Mouse (Mus musculus) ES-Bruce4 (cell line): ENCODE data around the gene Sirpa. TPM values are rescaled to one million over a fixed set of nuclear protein-coding genes. Genes with fewer than 3 reads are reported as not detected.

Experiments
- H3K27ac ChIP-seq: 2 replicates; pipeline ENCODE4 v1.5.1; 2012; ENCODE audit warnings: low read length, inconsistent platforms; ENCODE audit not compliant: insufficient read depth
- H3K27me3 ChIP-seq: 2 replicates; pipeline ENCODE4 v1.6.1; 2012; ENCODE audit warnings: mild to moderate bottlenecking, low read length, inconsistent platforms; ENCODE audit not compliant: control insufficient read depth, poor library complexity, insufficient read depth, severe bottlenecking
- H3K36me3 ChIP-seq: 2 replicates; pipeline ENCODE4 v1.6.1; 2012; ENCODE audit warnings: inconsistent platforms, mild to moderate bottlenecking, low read length, moderate library complexity; ENCODE audit not compliant: control insufficient read depth, poor library complexity, insufficient read depth, severe bottlenecking
- H3K4me1 ChIP-seq: one replicate; pipeline ENCODE4 v1.8.1; 2011; ENCODE audit warnings: low read length; ENCODE audit not compliant: control insufficient read depth, insufficient read depth
- H3K4me3 ChIP-seq: 2 replicates; pipeline ENCODE4 v1.5.1; 2011; ENCODE audit warnings: low read depth, mild to moderate bottlenecking, low read length
- H3K9ac ChIP-seq: 2 replicates; pipeline ENCODE4 v1.6.1; 2012; ENCODE audit warnings: low read depth, mild to moderate bottlenecking, inconsistent platforms; ENCODE audit not compliant: poor library complexity, severe bottlenecking
- H3K9me3 ChIP-seq: replicated peaks from 2 replicates; pipeline ENCODE4 v1.6.1; 2012; ENCODE audit warnings: mild to moderate bottlenecking, low read length, inconsistent platforms; ENCODE audit not compliant: control insufficient read depth, poor library complexity, insufficient read depth, severe bottlenecking
- CTCF ChIP-seq: IDR thresholded peaks from one replicate; pipeline ENCODE4 v1.8.1; 2011; ENCODE audit warnings: low read depth, low read length
- EP300 ChIP-seq: IDR thresholded peaks from 2 replicates; pipeline ENCODE4 v1.6.1; 2011; ENCODE audit warnings: low read depth, low read length; ENCODE audit not compliant: insufficient read depth
- POLR2A ChIP-seq: IDR thresholded peaks from one replicate; pipeline ENCODE4 v1.8.1; 2011; ENCODE audit warnings: low read length; ENCODE audit not compliant: insufficient read depth
- polyA plus RNA-seq: library from polyadenylated mRNA; stranded (reverse); fragments of >200 nt; gene quantifications from 2 replicates; pipeline ENCODE4 v1.2.4, GENCODE M21; 2011; ENCODE audit warnings: low read depth; ENCODE audit not compliant: missing spikeins, insufficient read depth, insufficient read length

Sirpa gene
- polyA plus RNA-seq, 1 experiment = 8.5 TPM

GRCm38 (mm10) chr2:129626621-129627061 lies 34.0 kb downstream of the Sirpa start:
- Histone ChIP-seq H3K4me3 (no peak overlapping the region), H3K9ac (no peak overlapping the region), H3K4me1 (no peaks in the 10 kb centered on the region), H3K27ac (no peak overlapping the region), H3K27me3 (no peaks in the 10 kb centered on the region), H3K36me3 (no peaks in the 10 kb centered on the region), H3K9me3 (no peaks in the 10 kb centered on the region)
- TF ChIP-seq POLR2A = no peak
- TF ChIP-seq CTCF = no peak
- no peak for TF ChIP-seq EP300

DNA sequence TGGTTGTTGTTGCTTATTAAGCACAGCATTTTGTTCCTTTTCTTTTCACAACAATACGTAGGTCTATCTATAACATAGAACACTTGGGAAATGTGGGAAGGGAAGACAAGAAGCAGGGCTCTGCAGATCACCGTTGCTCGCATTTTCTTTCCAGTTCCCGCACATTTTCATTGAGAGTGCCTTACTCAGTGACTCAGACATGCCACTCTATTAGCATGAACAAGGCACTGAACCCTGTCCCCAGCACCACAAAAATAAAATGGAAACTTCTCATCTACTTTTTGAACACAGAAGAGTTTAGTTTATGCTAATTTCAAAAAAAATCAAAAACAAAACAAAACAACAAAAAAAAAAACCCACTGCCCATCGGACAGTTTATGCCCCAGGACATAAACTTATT lies 34.5 kb downstream of the Sirpa start:
- Histone ChIP-seq H3K27me3 (no peaks in the 10 kb centered on the region), H3K4me1 (no peaks in the 10 kb centered on the region), H3K36me3 (no peaks in the 10 kb centered on the region), H3K9ac (no peak overlapping the region), H3K4me3 (no peak overlapping the region), H3K27ac (no peak overlapping the region), H3K9me3 (no peaks in the 10 kb centered on the region)
- TF ChIP-seq POLR2A (no peak), EP300 (no peak), CTCF (no peak)

DNA sequence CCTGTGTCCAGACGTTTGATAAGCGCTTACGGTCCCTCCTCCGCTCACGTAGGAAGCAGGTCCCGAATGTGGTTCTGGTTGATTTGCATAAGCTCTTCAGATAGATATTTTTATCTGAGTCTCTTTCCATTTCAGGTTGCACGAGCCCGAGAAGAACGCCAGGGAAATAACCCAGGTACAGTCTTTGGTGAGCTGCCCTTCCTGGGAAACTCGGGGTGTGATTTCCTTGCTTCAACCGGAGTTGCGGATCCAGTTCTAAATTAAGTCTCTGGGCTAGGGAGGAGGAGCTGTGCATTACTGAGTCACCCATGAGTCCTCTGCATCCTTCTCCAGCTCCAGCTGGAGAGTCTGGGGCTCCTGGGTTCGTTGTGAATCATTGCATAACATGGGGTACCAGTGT lies 35.2 kb downstream of the Sirpa start:
- H3K4me1 ChIP-seq = no peaks in the 10 kb centered on the region
- H3K9me3 ChIP-seq = no peaks in the 10 kb centered on the region
- no peak overlapping the region for H3K27ac ChIP-seq
- no peaks in the 10 kb centered on the region for H3K27me3 ChIP-seq
- no peak overlapping the region for H3K9ac ChIP-seq
- TF ChIP-seq POLR2A = no peak
- no peak overlapping the region for H3K4me3 ChIP-seq
- H3K36me3 ChIP-seq = no peaks in the 10 kb centered on the region

GRCm38 (mm10) chr2:129628456-129629185 lies 36.0 kb downstream of the Sirpa start:
- Histone ChIP-seq H3K27me3 (no peaks in the 10 kb centered on the region), H3K4me1 (no peaks in the 10 kb centered on the region), H3K27ac (no peak overlapping the region), H3K9me3 (no peaks in the 10 kb centered on the region), H3K4me3 (no peak overlapping the region), H3K9ac (no peak overlapping the region), H3K36me3 (no peaks in the 10 kb centered on the region)
- TF ChIP-seq CTCF (no peak), POLR2A (no peak), EP300 (no peak)

DNA sequence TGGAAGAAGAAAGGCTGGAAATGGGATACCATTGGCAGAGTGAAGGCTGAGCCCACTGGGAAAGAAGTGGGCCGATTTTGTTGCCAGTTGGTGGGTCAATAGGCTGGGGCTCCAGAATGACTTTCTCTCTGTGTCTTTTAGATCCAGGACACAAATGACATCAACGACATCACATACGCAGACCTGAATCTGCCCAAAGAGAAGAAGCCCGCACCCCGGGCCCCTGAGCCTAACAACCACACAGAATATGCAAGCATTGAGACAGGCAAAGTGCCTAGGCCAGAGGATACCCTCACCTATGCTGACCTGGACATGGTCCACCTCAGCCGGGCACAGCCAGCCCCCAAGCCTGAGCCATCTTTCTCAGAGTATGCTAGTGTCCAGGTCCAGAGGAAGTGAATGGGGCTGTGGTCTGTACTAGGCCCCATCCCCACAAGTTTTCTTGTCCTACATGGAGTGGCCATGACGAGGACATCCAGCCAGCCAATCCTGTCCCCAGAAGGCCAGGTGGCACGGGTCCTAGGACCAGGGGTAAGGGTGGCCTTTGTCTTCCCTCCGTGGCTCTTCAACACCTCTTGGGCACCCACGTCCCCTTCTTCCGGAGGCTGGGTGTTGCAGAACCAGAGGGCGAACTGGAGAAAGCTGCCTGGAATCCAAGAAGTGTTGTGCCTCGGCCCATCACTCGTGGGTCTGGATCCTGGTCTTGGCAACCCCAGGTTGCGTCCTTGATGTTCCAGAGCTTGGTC lies 37.3 kb downstream of the Sirpa start:
- no peak overlapping the region for H3K27ac ChIP-seq

GRCm38 (mm10) chr2:129630532-129630886 lies 37.9 kb downstream of the Sirpa start:
- Histone ChIP-seq H3K27ac (no peak overlapping the region), H3K9me3 (no peaks in the 10 kb centered on the region), H3K36me3 (no peaks in the 10 kb centered on the region), H3K4me3 (no peak overlapping the region), H3K9ac (no peak overlapping the region), H3K27me3 (no peaks in the 10 kb centered on the region), H3K4me1 (no peaks in the 10 kb centered on the region)
- no peak for TF ChIP-seq EP300

More for the DNA sequence above, 37.3 kb downstream of the Sirpa start:
- Histone ChIP-seq H3K27me3 (no peaks in the 10 kb centered on the region), H3K9ac (no peak overlapping the region), H3K4me1 (no peaks in the 10 kb centered on the region), H3K4me3 (no peak overlapping the region), H3K36me3 (no peaks in the 10 kb centered on the region), H3K9me3 (no peaks in the 10 kb centered on the region)
- TF ChIP-seq EP300 = no peak
- TF ChIP-seq CTCF = no peak
- TF ChIP-seq POLR2A = no peak
